Mouse (Mus musculus): Measurements from ENCODE around the gene Wdr90.
A peak's percentile ranks its signal among the peaks of the same experiment; 100 is the strongest.
"Not testable (repeated sequence)": the region's sequence is repeated elsewhere in the genome, so short reads cannot be mapped to it uniquely, and the experiment has no call there.

Wdr90 gene

GRCm38 (mm10) chr17:25876347-25876915, 15.1 kb upstream of the Wdr90 start:
- DNase-seq: no peak

DNA sequence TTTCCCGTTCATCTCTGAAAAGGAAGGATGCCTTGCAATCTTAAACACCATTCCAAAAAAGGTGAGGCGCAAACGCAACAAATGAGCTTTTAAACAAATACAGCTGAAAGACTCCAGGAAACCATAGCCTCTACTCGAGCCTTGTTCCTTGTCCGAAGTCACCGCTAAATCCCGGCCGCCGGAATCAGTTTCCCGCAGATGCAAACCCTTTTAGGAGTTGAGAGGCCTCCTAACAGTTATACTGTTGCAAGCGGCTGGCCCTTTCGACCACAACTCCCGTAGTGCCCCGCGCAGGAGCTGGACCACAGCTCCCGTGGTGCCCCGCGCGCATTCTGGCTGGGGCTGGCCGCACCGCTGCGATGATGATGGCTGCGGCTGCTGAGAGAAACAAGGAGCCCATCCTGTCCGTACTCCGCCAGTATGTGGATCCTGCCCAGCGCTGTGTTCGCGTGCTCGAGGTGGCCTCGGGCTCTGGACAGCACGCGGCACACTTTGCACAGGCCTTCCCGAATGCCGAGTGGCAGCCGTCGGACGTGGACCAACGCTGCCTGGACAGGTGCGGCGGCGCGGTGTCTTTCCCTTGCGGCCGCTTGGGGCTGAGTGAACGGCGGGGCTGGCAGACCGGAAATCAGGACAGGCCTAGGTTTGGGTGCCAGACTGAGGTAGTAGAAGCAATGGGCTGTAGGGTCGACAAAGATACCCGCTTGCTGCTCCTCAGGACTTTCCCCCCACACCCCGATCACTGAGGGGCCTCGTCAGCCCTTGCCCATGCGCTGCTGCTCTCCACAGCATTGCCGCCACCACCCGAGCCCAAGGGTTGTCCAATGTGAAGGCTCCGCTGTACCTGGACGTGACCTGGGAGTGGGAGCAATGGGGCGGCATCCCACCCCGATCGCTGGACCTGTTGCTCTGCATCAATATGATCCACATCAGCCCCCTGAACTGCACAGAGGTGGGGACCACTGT, 14.2 kb upstream of the Wdr90 start:
- DNase-seq: peak; percentile 89

- DNase-seq: peak; percentile 95
Measured at GRCm38 (mm10) chr17:25874721-25875170, 13.4 kb upstream of the Wdr90 start, which contains the start of gene Mettl26. Gene Mettl26, plus strand, starts transcription at chr17:25875074.

DNA sequence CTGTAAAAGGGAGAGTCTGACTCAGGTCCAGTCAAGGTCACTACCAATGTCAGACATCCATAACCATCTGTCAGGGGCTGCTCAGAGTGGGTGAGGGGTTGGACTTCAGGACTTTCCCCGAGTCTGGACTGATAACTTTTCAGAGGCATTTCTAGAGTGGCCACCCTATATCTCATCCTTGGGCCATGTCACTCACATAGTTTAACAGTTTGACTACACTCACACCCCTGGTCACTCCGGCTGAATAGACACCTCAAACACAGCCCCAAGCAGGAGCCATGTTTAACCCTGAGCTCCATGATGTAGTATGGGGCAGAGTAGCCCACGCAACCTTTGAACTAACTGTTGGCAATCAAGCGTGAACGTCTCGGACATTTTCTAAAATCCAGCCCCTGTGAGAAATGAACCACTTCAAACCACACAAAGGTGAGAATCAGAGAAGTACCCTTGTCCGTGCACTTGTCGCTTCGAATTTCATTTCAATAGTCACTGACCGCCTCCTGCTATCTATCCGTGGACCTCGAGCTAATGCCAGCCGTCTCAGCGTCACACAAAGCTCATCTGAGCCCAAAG, 12.9 kb upstream of the Wdr90 start:
- DNase-seq: no peak

DNA sequence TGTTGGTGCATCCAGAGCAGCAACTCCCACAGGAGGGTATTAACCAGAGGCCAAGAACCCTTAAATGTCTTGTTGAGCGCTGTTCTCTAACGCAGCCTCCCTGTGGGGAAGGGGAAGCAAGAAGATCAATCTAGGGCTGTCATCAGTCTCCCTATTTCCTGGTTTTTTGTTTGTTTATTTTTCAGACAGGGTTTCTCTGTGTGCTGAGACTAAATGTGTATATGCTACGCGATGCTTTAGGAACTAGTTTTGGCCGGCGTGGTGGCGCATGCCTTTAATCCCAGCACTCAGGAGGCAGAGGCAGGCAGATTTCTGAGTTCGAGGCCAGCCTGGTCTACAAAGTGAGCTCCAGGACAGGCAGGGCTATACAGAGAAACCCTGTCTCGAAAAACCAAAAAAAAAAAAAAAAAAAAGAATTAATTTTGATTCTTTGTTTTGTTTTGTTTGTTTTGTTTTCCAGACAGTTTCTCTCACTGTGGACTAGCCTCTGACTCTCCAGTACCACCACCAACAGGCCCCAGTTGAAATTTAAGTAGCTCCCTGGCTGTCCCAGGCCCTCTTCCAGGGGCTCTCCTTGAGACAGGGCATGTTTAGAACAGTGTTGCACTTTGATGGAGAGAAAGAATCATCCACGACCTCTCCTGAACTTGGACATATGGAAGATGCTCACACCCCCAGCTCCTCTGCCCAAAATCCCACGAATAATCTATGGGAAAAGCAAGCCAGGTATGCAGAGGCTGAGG, 12.3 kb upstream of the Wdr90 start:
- DNase-seq: no peak

- no peak for DNase-seq
Measured at GRCm38 (mm10) chr17:25872676-25873075, 11.4 kb upstream of the Wdr90 start.

DNA sequence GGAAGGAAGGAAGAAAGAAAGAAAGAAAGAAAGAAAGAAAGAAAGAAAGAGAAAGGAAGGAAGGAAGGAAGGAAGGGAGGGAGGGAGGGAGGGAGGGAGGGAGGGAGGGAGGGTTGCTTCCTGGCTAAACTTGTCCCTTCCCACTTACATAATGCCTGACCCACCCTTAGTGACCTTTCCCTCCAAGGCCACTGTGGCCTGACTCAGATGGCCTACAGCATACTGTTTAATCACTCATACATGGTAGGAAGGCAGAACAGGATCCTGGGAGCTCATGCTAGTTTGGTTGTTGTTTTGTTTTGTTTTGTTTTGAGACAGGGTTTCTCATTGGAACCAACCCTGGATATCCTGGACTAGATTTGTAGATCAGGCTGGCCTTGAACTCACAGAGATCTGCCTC, 10.3 kb upstream of the Wdr90 start:
- not testable (repeated sequence) for DNase-seq

GRCm38 (mm10) chr17:25869954-25870353, 8.7 kb upstream of the Wdr90 start:
- DNase-seq: no peak

- no peak for DNase-seq
Measured at GRCm38 (mm10) chr17:25869498-25869897, 8.2 kb upstream of the Wdr90 start.

DNA sequence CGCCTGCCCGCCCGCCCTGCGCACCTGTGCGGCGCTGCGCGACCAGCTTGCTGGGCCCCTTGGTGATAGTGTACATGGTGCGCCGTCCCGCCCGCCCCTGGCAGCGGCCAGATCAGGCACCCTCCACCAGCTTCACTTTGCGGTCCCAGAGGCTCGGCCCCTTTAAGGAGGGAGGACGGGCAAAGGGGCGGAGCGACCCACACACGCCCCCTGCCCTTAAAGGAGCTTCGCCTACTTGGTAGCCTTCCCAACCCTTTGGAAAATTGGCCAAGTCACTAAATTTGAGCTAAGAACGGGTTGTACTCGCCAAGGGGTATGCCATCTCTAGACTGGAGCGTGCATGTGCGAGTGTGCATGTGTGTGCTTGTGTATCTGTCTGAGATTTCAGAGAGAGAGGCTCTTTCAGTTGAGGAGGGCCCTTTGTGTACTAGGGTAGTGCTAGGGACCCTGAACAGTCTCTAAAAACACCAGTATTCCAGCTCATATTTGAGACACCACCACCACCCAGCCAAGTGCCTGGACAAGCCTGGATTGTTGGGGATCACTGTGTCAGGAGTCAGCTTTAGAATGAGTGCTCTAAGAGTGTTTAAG, 7.4 kb upstream of the Wdr90 start, which contains the start of gene Mcrip2:
Gene Mcrip2, minus strand, starts transcription at position 164 of the 591 bp plus-strand sequence.
- peak; percentile 79 for DNase-seq

- no peak for DNase-seq
Measured at GRCm38 (mm10) chr17:25867836-25868600, 6.7 kb upstream of the Wdr90 start.

GRCm38 (mm10) chr17:25867509-25867835, 6.2 kb upstream of the Wdr90 start:
- peak; percentile 57 for DNase-seq

- no peak for DNase-seq
Measured at GRCm38 (mm10) chr17:25866172-25866571, 4.9 kb upstream of the Wdr90 start.

- DNase-seq: no peak
Measured at GRCm38 (mm10) chr17:25865288-25865687, 4.0 kb upstream of the Wdr90 start.

DNA sequence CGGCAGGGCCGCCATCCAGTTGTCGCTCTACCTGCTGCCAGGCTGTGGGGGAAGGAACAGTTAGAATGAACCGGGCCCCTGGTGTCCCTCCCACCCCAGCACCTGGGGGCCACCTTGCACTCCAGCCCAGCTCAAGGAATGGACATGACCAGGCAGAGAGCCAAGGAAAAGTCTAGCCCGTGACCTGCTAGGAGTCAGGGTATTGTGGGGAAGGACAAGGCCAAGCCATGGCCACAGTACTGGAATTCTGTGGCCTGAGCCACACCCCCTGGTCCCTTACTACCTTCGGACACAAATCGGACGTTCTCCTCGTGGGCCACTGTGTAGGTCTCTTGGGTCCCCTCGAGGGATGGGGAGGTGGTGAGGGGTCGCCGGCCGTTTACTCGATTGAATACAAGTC, 3.0 kb upstream of the Wdr90 start:
- no peak for DNase-seq

DNA sequence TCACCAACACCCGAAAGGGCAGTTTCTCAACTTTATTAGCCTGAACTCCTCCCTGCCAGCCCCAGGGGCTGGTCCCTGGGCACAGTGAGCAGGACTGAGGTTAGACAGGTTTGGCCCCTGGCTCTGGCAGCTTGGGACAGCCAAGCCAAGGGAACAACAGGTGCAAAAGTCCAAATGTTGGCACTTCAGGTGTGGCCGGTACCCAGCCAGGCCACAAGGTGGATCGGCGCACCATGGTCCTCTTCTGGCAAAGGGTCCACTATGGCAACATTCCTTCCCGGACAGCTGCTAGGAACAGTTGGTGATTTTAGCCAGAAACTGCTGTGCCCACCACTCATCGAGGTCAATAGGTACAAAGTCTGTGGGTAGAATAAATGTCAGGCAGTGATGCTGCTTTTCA, 2.4 kb upstream of the Wdr90 start:
- no peak for DNase-seq

DNA sequence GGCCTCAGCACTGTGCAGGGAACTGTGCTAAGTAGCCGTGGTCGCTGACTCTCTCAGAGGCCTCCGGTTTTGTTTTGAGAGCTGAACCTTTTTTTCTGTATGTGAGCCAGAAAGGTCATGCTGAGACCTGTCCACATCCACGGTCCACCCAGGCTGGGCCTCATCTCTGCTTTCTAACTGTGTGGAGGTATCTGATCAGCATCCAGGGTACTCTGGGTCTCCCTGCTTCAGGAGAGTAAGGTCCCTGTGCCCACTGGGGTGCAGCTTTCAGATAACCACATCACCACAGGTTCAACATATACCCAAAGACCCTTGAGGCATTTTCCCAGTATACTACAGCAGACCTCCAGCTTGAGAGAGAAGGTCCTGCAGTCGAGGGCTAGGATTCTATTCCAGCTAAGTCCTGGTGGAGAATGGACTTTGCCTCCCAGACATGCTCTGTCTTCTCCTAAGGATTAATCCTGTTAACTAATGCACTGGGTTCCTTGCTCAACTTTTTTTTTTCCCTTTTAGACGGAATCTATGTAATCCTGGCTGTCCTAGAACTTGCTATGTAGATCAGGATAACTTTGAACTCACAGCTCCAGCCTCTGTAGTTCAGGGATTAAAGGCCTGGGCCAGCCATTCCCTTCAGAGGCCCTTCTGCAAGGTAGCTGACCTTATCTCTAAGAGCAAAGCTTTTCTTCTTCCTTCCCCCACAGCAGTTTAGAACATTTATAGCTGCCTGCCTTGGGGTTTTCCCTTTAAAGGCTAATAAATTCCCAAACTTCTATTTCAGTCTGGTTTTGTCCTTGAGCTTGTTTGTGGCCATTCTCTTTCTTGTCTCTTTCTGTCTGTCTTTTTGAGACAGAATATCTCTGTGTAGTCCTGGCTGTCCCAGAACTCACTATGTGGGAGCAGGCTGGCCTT, 657 bp upstream of the Wdr90 start:
- no peak for DNase-seq

- no peak for DNase-seq
Measured at GRCm38 (mm10) chr17:25860229-25860628, 1.1 kb downstream of the Wdr90 start.

- DNase-seq: peak; percentile 98
Measured at GRCm38 (mm10) chr17:25844396-25844901, 16.9 kb downstream of the Wdr90 start, which contains the start of gene Rhot2. Gene Rhot2, minus strand, starts transcription at chr17:25844851.

- no peak for DNase-seq
Measured at GRCm38 (mm10) chr17:25843636-25844395, 17.5 kb downstream of the Wdr90 start.

All from thymus, postnatal 14 days (tissue).